Comparison of ENCODE assay signal across 8 mouse cellular contexts in genomic region chr1:135154411-135154959, GRCm38 (mm10). TPM values are rescaled to one million over a fixed set of nuclear protein-coding genes. Genes with fewer than 3 reads are reported as not detected.
A peak's percentile ranks its signal among the peaks of the same experiment; 100 is the strongest.
DNase-seq lines count a peak whose midpoint lies in the region; ATAC-seq and TF ChIP-seq lines count a peak whose summit lies in the region.

No protein-coding gene starts in this region.

- peak; percentile 59 for DNase-seq in MEL-GATA-1-ER (ENCODE audit: extremely low read depth, low read depth)
- DNase-seq in cerebellum, adult 18-20 months, result peak; percentile 82 to 83
- peak; percentile 67 to 81 for DNase-seq in heart, postnatal 36 days
- DNase-seq in layer of hippocampus, adult 18-20 months (ENCODE audit: low spot score in 2 of 2), result peak; percentile 85 to 92
- peak; percentile 82 for DNase-seq in liver, postnatal 0 days
- peak; percentile 82 for DNase-seq in testis, postnatal 10 days (ENCODE audit: low spot score)

- peak overlapping the region; percentile 88 for H3K27ac ChIP-seq in forebrain, embryonic 16.5 days (ENCODE audit: low read length)
- peak overlapping the region; percentile 79; the same call in 1 of the 2 replicates for H3K27ac ChIP-seq in liver, postnatal 0 days (ENCODE audit: low read depth)
- peak overlapping the region; percentile 83 for H3K27ac ChIP-seq in neural tube, embryonic 15.5 days (replicated peaks)

- peak; percentile 62 for ATAC-seq in forebrain, embryonic 16.5 days
- ATAC-seq in liver, postnatal 0 days, result peak; percentile 93
- peak; percentile 56 for ATAC-seq in neural tube, embryonic 15.5 days (ENCODE audit: low FRiP score)

- H3K4me3 ChIP-seq in forebrain, embryonic 16.5 days (replicated peaks; ENCODE audit: low read length), result peak overlapping the region; percentile 18; the same call in 1 of the 2 replicates
- H3K4me3 ChIP-seq in liver, postnatal 0 days (ENCODE audit: low read depth, low read length), result 0 out of 2 replicates have a peak overlapping the region, but pooled peaks have one; percentile 8
- H3K4me3 ChIP-seq in neural tube, embryonic 15.5 days (replicated peaks), result no peak overlapping the region

- 2% methylated on average over 14 of the region's 14 CpGs for WGBS in forebrain, embryonic 16.5 days
- WGBS in liver, postnatal 0 days (ENCODE audit: insufficient replicate concordance), result 9% methylated on average over 14 of the region's 14 CpGs
- 4% methylated on average over 14 of the region's 14 CpGs for WGBS in neural tube, embryonic 15.5 days

- intact Hi-C loops in heart, postnatal 36 days (cut with DNase I), result loop anchor here (1.0 kb wide), 2 partner anchors 104 to 214 kb away; partner anchors contain the start of gene Elf3

- peak; percentile 91 for TF ChIP-seq CTCF in liver, postnatal 0 days (IDR thresholded peaks at IDR 0.05; ENCODE audit: low read depth)

- no peaks in the 10 kb centered on the region for H3K9me3 ChIP-seq in forebrain, embryonic 16.5 days (ENCODE audit: control insufficient read depth, low read length)
- no peaks in the 10 kb centered on the region for H3K9me3 ChIP-seq in liver, postnatal 0 days (ENCODE audit: low read length)
- H3K9me3 ChIP-seq in neural tube, embryonic 15.5 days (replicated peaks), result no peaks in the 10 kb centered on the region

- H3K27me3 ChIP-seq in forebrain, embryonic 16.5 days (replicated peaks; ENCODE audit: control insufficient read depth, insufficient read depth, low read length), result no peaks in the 10 kb centered on the region
- no peaks in the 10 kb centered on the region for H3K27me3 ChIP-seq in liver, postnatal 0 days (ENCODE audit: insufficient read depth, low read length)
- H3K27me3 ChIP-seq in neural tube, embryonic 15.5 days (replicated peaks), result no peaks in the 10 kb centered on the region

- peak overlapping the region; percentile 58 for H3K9ac ChIP-seq in forebrain, embryonic 16.5 days (replicated peaks; ENCODE audit: low read depth, low read length)
- no peak overlapping the region for H3K9ac ChIP-seq in liver, postnatal 0 days (replicated peaks)
- peak overlapping the region; percentile 39; the same call in 1 of the 2 replicates for H3K9ac ChIP-seq in neural tube, embryonic 15.5 days (replicated peaks)

- H3K4me1 ChIP-seq in forebrain, embryonic 16.5 days (replicated peaks; ENCODE audit: control insufficient read depth, insufficient read depth, low read length), result peaks cover 42% of the 10 kb centered on the region
- peaks cover 5% of the 10 kb centered on the region for H3K4me1 ChIP-seq in liver, postnatal 0 days (ENCODE audit: insufficient read depth)
- H3K4me1 ChIP-seq in neural tube, embryonic 15.5 days, result peaks cover 44% of the 10 kb centered on the region

- peaks cover 10% of the 10 kb centered on the region; the same call in 1 of the 2 replicates for H3K36me3 ChIP-seq in forebrain, embryonic 16.5 days (ENCODE audit: control insufficient read depth, insufficient read depth)
- peaks cover 14% of the 10 kb centered on the region for H3K36me3 ChIP-seq in liver, postnatal 0 days (replicated peaks; ENCODE audit: insufficient read depth, low read length)
- H3K36me3 ChIP-seq in neural tube, embryonic 15.5 days, result peaks cover 31% of the 10 kb centered on the region

- H3K4me2 ChIP-seq in forebrain, embryonic 16.5 days (ENCODE audit: low read length), result peak overlapping the region; percentile 42
- H3K4me2 ChIP-seq in liver, postnatal 0 days (ENCODE audit: low read depth, low read length), result peak overlapping the region; percentile 54
- peak overlapping the region; percentile 41 for H3K4me2 ChIP-seq in neural tube, embryonic 15.5 days

- TF ChIP-seq EP300 in liver, postnatal 0 days (IDR thresholded peaks at IDR 0.05; ENCODE audit: low read depth), result no peak

RNA-seq across cellular contexts. Expression of gene Arl8a, which starts 7.9 kb away (rescaled TPM):
- 323 and 336 TPM in 2 replicates for polyA plus RNA-seq in forebrain, embryonic 16.5 days (2015; fragmentation: Nextera tagmentation; extraction: Ambion mirVana)
- 10 to 100 TPM; 21.1 to 26.7 TPM for total RNA-seq in heart, postnatal 36 days (2021)
- 100 to 1,000 TPM; 248 to 258 TPM for total RNA-seq in layer of hippocampus, adult 18-20 months (2021)
- 11.3 and 12.5 TPM in 2 replicates for polyA plus RNA-seq in liver, postnatal 0 days (2015; fragmentation: Nextera tagmentation; extraction: Ambion mirVana)
- 314 and 353 TPM in 2 replicates for polyA plus RNA-seq in neural tube, embryonic 15.5 days (2015; fragmentation: Nextera tagmentation; extraction: Ambion mirVana)

RNA-seq across cellular contexts. Expression of gene Gpr37l1, which starts 13.0 kb away (rescaled TPM):
- 0.24 and 0.48 TPM in 2 replicates for polyA plus RNA-seq in forebrain, embryonic 16.5 days (2015; fragmentation: Nextera tagmentation; extraction: Ambion mirVana)
- 1 to 10 TPM in 1 of 2 experiments, under 1 TPM in 1; 0.92 to 1.0 TPM for total RNA-seq in heart, postnatal 36 days (2021)
- 100 to 1,000 TPM; 195 to 208 TPM for total RNA-seq in layer of hippocampus, adult 18-20 months (2021)
- not detected in 2 replicates for polyA plus RNA-seq in liver, postnatal 0 days (2015; fragmentation: Nextera tagmentation; extraction: Ambion mirVana)
- polyA plus RNA-seq in neural tube, embryonic 15.5 days (2015; fragmentation: Nextera tagmentation; extraction: Ambion mirVana), result 1.4 and 1.7 TPM in 2 replicates

RNA-seq across cellular contexts. Expression of gene Ptpn7, which starts 22.0 kb away (rescaled TPM):
- polyA plus RNA-seq in forebrain, embryonic 16.5 days (2015; fragmentation: Nextera tagmentation; extraction: Ambion mirVana), result 0.24 and 0.27 TPM in 2 replicates
- under 1 TPM; 0.69 to 0.70 TPM for total RNA-seq in heart, postnatal 36 days (2021)
- not detected for total RNA-seq in layer of hippocampus, adult 18-20 months (2021)
- 5.4 and 6.7 TPM in 2 replicates for polyA plus RNA-seq in liver, postnatal 0 days (2015; fragmentation: Nextera tagmentation; extraction: Ambion mirVana)
- 0.36 and 15.5 TPM in 2 replicates for polyA plus RNA-seq in neural tube, embryonic 15.5 days (2015; fragmentation: Nextera tagmentation; extraction: Ambion mirVana)

RNA-seq across cellular contexts. Expression of gene Lgr6, which starts 49.4 kb away (rescaled TPM):
- polyA plus RNA-seq in forebrain, embryonic 16.5 days (2015; fragmentation: Nextera tagmentation; extraction: Ambion mirVana), result 0.53 and 0.60 TPM in 2 replicates
- total RNA-seq in heart, postnatal 36 days (2021), result 10 to 100 TPM; 15.6 to 19.8 TPM
- total RNA-seq in layer of hippocampus, adult 18-20 months (2021), result 1 to 10 TPM; 1.3 to 2.6 TPM
- 0.06 and 0.32 TPM in 2 replicates for polyA plus RNA-seq in liver, postnatal 0 days (2015; fragmentation: Nextera tagmentation; extraction: Ambion mirVana)
- polyA plus RNA-seq in neural tube, embryonic 15.5 days (2015; fragmentation: Nextera tagmentation; extraction: Ambion mirVana), result 1.6 TPM in 2 replicates

Comparison
In these comparisons a context has a peak if more than half of its experiments do, and no peak if none do; other contexts are left out.
1. RNA of gene Arl8a, which starts 7.9 kb away (polyA plus RNA-seq): 314 to 353 TPM in neural tube, embryonic 15.5 days and 323 to 336 TPM in forebrain, embryonic 16.5 days; 11.3 to 12.5 TPM in liver, postnatal 0 days; every median in the first group is over 10 times any median in the second.
2. Peak in every context shown above with its lines, with median percentiles within 50 percentile points of each other: DNase-seq, ATAC-seq, H3K27ac ChIP-seq and H3K4me2 ChIP-seq.